Mouse (Mus musculus): ENCODE data around the gene Serpina10.
A peak's percentile ranks its signal among the peaks of the same experiment; 100 is the strongest.
"Not testable (repeated sequence)": the region's sequence is repeated elsewhere in the genome, so short reads cannot be mapped to it uniquely, and the experiment has no call there.

The Serpina10 gene

GRCm38 (mm10) chr12:103631203-103631612 is at the start of gene Serpina10:
Serpina10 (minus strand) TSS chr12:103631444.
- DNase-seq (ENCODE audit: low read depth, low spot score), result no peak

- DNase-seq (ENCODE audit: low read depth, low spot score), result not testable (repeated sequence)
Measured at GRCm38 (mm10) chr12:103679853-103680252, 48.6 kb upstream of the Serpina10 start.

- DNase-seq (ENCODE audit: low read depth, low spot score), result no peak
Measured at GRCm38 (mm10) chr12:103676039-103676438, 44.8 kb upstream of the Serpina10 start, which contains the start of gene Serpina16. Serpina16 (minus strand) TSS chr12:103676139.

GRCm38 (mm10) chr12:103673179-103673578 is 41.9 kb upstream of the Serpina10 start:
- DNase-seq (ENCODE audit: low read depth, low spot score), result no peak

GRCm38 (mm10) chr12:103671483-103671882 is 40.2 kb upstream of the Serpina10 start:
- DNase-seq (ENCODE audit: low read depth, low spot score), result no peak

- no peak for DNase-seq (ENCODE audit: low read depth, low spot score)
Measured at GRCm38 (mm10) chr12:103670964-103671363, 39.7 kb upstream of the Serpina10 start.

- DNase-seq (ENCODE audit: low read depth, low spot score), result no peak
Measured at GRCm38 (mm10) chr12:103670344-103670743, 39.1 kb upstream of the Serpina10 start.

GRCm38 (mm10) chr12:103665286-103665685 is 34.0 kb upstream of the Serpina10 start:
- DNase-seq (ENCODE audit: low read depth, low spot score), result no peak

- not testable (repeated sequence) for DNase-seq (ENCODE audit: low read depth, low spot score)
Measured at GRCm38 (mm10) chr12:103662053-103662452, 30.8 kb upstream of the Serpina10 start.

GRCm38 (mm10) chr12:103660076-103660475 is 28.8 kb upstream of the Serpina10 start:
- no peak for DNase-seq (ENCODE audit: low read depth, low spot score)

GRCm38 (mm10) chr12:103659171-103659570 is 27.9 kb upstream of the Serpina10 start:
- no peak for DNase-seq (ENCODE audit: low read depth, low spot score)

GRCm38 (mm10) chr12:103657991-103658390 is 26.7 kb upstream of the Serpina10 start:
- DNase-seq (ENCODE audit: low read depth, low spot score), result no peak

GRCm38 (mm10) chr12:103656848-103657626 is 25.8 kb upstream of the Serpina10 start, which contains the start of gene Serpina6:
Serpina6 (minus strand) TSS chr12:103657212.
- no peak for DNase-seq (ENCODE audit: low read depth, low spot score)

- no peak for DNase-seq (ENCODE audit: low read depth, low spot score)
Measured at GRCm38 (mm10) chr12:103655123-103656044, 24.1 kb upstream of the Serpina10 start.

GRCm38 (mm10) chr12:103653836-103654235 is 22.6 kb upstream of the Serpina10 start:
- DNase-seq (ENCODE audit: low read depth, low spot score), result no peak

- DNase-seq (ENCODE audit: low read depth, low spot score), result no peak
Measured at GRCm38 (mm10) chr12:103646314-103646713, 15.1 kb upstream of the Serpina10 start.

- DNase-seq (ENCODE audit: low read depth, low spot score), result no peak
Measured at GRCm38 (mm10) chr12:103644601-103645000, 13.4 kb upstream of the Serpina10 start.

GRCm38 (mm10) chr12:103643818-103644217 is 12.6 kb upstream of the Serpina10 start:
- no peak for DNase-seq (ENCODE audit: low read depth, low spot score)

- peak; percentile 58 for DNase-seq (ENCODE audit: low read depth, low spot score)
Measured at GRCm38 (mm10) chr12:103643336-103643735, 12.1 kb upstream of the Serpina10 start.

GRCm38 (mm10) chr12:103635846-103636245 is 4.6 kb upstream of the Serpina10 start:
- no peak for DNase-seq (ENCODE audit: low read depth, low spot score)

- DNase-seq (ENCODE audit: low read depth, low spot score), result no peak
Measured at GRCm38 (mm10) chr12:103634430-103634829, 3.2 kb upstream of the Serpina10 start.

- no peak for DNase-seq (ENCODE audit: low read depth, low spot score)
Measured at GRCm38 (mm10) chr12:103616860-103617261, 14.4 kb downstream of the Serpina10 start.
